ENCODE assay signal across 13 mouse cellular contexts in genomic region chr2:124162001-124162599, GRCm38 (mm10).
DNase-seq lines count a peak whose midpoint lies in the region; ATAC-seq and TF ChIP-seq lines count a peak whose summit lies in the region.
"Had no signal": no experiment of that assay in that cellular context is flagged by ENCODE, and none has a peak within 500 bp of the region (broad histone marks: within the 10 kb centered on the region; RNA-seq: fewer than 3 reads in every experiment).

No protein-coding gene starts in this region.

- no peak overlapping the region for H3K4me3 ChIP-seq in layer of hippocampus, adult 2 months
- H3K4me3 ChIP-seq in embryonic facial prominence, embryonic 11.5 days (ENCODE audit: low read depth, low read length) = no peak overlapping the region
- no peak overlapping the region for H3K4me3 ChIP-seq in hindbrain, embryonic 10.5 days
- no peak overlapping the region for H3K4me3 ChIP-seq in midbrain, embryonic 14.5 days (replicated peaks; ENCODE audit: low read depth, low read length)
- H3K4me3 ChIP-seq: limb, embryonic 13.5 days had no signal

- H3K27me3 ChIP-seq in embryonic facial prominence, embryonic 11.5 days (ENCODE audit: control insufficient read depth, insufficient read depth, low read length) = no peaks in the 10 kb centered on the region
- H3K27me3 ChIP-seq in hindbrain, embryonic 10.5 days (ENCODE audit: insufficient read depth, poor library complexity, severe bottlenecking) = no peaks in the 10 kb centered on the region
- H3K27me3 ChIP-seq in midbrain, embryonic 14.5 days (ENCODE audit: control insufficient read depth, insufficient read depth, low read length) = no peaks in the 10 kb centered on the region
- H3K27me3 ChIP-seq: limb, embryonic 13.5 days had no signal

- no peaks in the 10 kb centered on the region for H3K9me3 ChIP-seq in embryonic facial prominence, embryonic 11.5 days (replicated peaks; ENCODE audit: control insufficient read depth, low read length)
- no peaks in the 10 kb centered on the region for H3K9me3 ChIP-seq in hindbrain, embryonic 10.5 days
- H3K9me3 ChIP-seq in midbrain, embryonic 14.5 days (ENCODE audit: control insufficient read depth, low read length) = no peaks in the 10 kb centered on the region
- H3K9me3 ChIP-seq: limb, embryonic 13.5 days had no signal

- DNase-seq in layer of hippocampus, adult 2 months (ENCODE audit: low spot score in 2 of 2) = no peak
- DNase-seq in layer of hippocampus, adult 9-10 months (ENCODE audit: low spot score) = no peak
- DNase-seq in embryonic facial prominence, embryonic 11.5 days (ENCODE audit: low spot score) = peak; percentile 15
- peak; percentile 18 for DNase-seq in hindbrain, embryonic 10.5 days (ENCODE audit: low spot score)
- DNase-seq in midbrain, embryonic 14.5 days = peak; percentile 21
- no peak for DNase-seq in adrenal gland, postnatal 4 days (ENCODE audit: low spot score in 2 of 2)
- DNase-seq in cerebellum, adult 9-10 months = no peak
- DNase-seq in layer of hippocampus, adult 18-20 months (ENCODE audit: low spot score in 2 of 2) = no peak
- DNase-seq: adrenal gland, adult 8-10 months; cerebellum, postnatal 14 days; gastrocnemius, postnatal 36 days; kidney, postnatal 10 days had no signal

- H3K4me2 ChIP-seq in embryonic facial prominence, embryonic 11.5 days (ENCODE audit: low read depth, low read length) = no peak overlapping the region
- H3K4me2 ChIP-seq in midbrain, embryonic 14.5 days (ENCODE audit: low read length) = no peak overlapping the region
- H3K4me2 ChIP-seq: limb, embryonic 13.5 days had no signal

- no peak for ATAC-seq in embryonic facial prominence, embryonic 11.5 days (replicated peaks; ENCODE audit: insufficient number of reproducible peaks, low FRiP score, low TSS enrichment, low read depth)
- no peak for ATAC-seq in midbrain, embryonic 14.5 days (ENCODE audit: low FRiP score, low TSS enrichment)

- no peaks in the 10 kb centered on the region for H3K36me3 ChIP-seq in embryonic facial prominence, embryonic 11.5 days (replicated peaks; ENCODE audit: control insufficient read depth, insufficient read depth, low read depth, low read length)
- H3K36me3 ChIP-seq in hindbrain, embryonic 10.5 days = no peaks in the 10 kb centered on the region
- H3K36me3 ChIP-seq in midbrain, embryonic 14.5 days (ENCODE audit: control insufficient read depth, insufficient read depth, low read length) = no peaks in the 10 kb centered on the region
- H3K36me3 ChIP-seq: limb, embryonic 13.5 days had no signal

- no peak for TF ChIP-seq CTCF in layer of hippocampus, adult 2 months (conservative IDR thresholded peaks at IDR 0.05)

- H3K27ac ChIP-seq in layer of hippocampus, adult 2 months = peak overlapping the region; percentile 43; the same call in 1 of the 2 replicates
- H3K27ac ChIP-seq in embryonic facial prominence, embryonic 11.5 days (replicated peaks; ENCODE audit: low read depth, low read length) = no peak overlapping the region
- H3K27ac ChIP-seq in hindbrain, embryonic 10.5 days = peak overlapping the region; percentile 45; the same call in 1 of the 2 replicates
- H3K27ac ChIP-seq in midbrain, embryonic 14.5 days (replicated peaks; ENCODE audit: low read depth, low read length) = no peak overlapping the region; the same call in 1 of the 2 replicates
- H3K27ac ChIP-seq: limb, embryonic 13.5 days had no signal

- no peaks in the 10 kb centered on the region for H3K4me1 ChIP-seq in embryonic facial prominence, embryonic 11.5 days (ENCODE audit: control insufficient read depth, insufficient read depth, low read length)
- H3K4me1 ChIP-seq in hindbrain, embryonic 10.5 days (replicated peaks) = peaks cover 8% of the 10 kb centered on the region
- no peaks in the 10 kb centered on the region for H3K4me1 ChIP-seq in midbrain, embryonic 14.5 days (ENCODE audit: control insufficient read depth, insufficient read depth, low read length)
- H3K4me1 ChIP-seq: limb, embryonic 13.5 days had no signal

- WGBS in embryonic facial prominence, embryonic 11.5 days = 54% methylated on average over 7 of the region's 7 CpGs
- WGBS in hindbrain, embryonic 10.5 days = 41% methylated on average over 7 of the region's 7 CpGs
- WGBS in midbrain, embryonic 14.5 days = 30% methylated on average over 7 of the region's 7 CpGs

- H3K9ac ChIP-seq in embryonic facial prominence, embryonic 11.5 days (replicated peaks; ENCODE audit: low read length) = no peak overlapping the region
- no peak overlapping the region for H3K9ac ChIP-seq in midbrain, embryonic 14.5 days (replicated peaks; ENCODE audit: low read length)
- H3K9ac ChIP-seq: limb, embryonic 13.5 days had no signal

Comparison
In these comparisons a context has a peak if more than half of its experiments do, and no peak if none do; other contexts are left out.
1. DNase-seq: peak in embryonic facial prominence, embryonic 11.5 days (single experiment), hindbrain, embryonic 10.5 days (single experiment) and midbrain, embryonic 14.5 days (single experiment); none in layer of hippocampus, adult 2 months (0 of 2), layer of hippocampus, adult 9-10 months (single experiment), adrenal gland, postnatal 4 days (0 of 2), cerebellum, adult 9-10 months (single experiment) and layer of hippocampus, adult 18-20 months (0 of 2).
2. H3K27ac ChIP-seq: peak in layer of hippocampus, adult 2 months (single experiment) and hindbrain, embryonic 10.5 days (single experiment); none in embryonic facial prominence, embryonic 11.5 days (single experiment) and midbrain, embryonic 14.5 days (single experiment).